10 mouse cellular contexts compared by ENCODE assay signal in genomic region chr13:45871554-45871953, GRCm38 (mm10).
DNase-seq lines count a peak whose midpoint lies in the region; ATAC-seq and TF ChIP-seq lines count a peak whose summit lies in the region.
"Had no signal": no experiment of that assay in that cellular context is flagged by ENCODE, and none has a peak within 500 bp of the region (broad histone marks: within the 10 kb centered on the region; RNA-seq: fewer than 3 reads in every experiment).

No protein-coding gene starts in this region.

- DNase-seq in kidney, adult 9 months: peak; percentile 28
- DNase-seq in kidney, adult 8-10 months: no peak
- DNase-seq in induced T-regulatory cell, adult 2 months (ENCODE audit: low read depth): peak; percentile 86
- DNase-seq in urinary bladder, postnatal 25 days (ENCODE audit: low spot score): no peak
- DNase-seq: lung, postnatal 10 days had no signal

- H3K4me2 ChIP-seq in stomach, embryonic 16.5 days (ENCODE audit: low read depth, low read length): peak overlapping the region; percentile 35
- no peak overlapping the region for H3K4me2 ChIP-seq in forebrain, embryonic 16.5 days (ENCODE audit: low read length)
- no peak overlapping the region for H3K4me2 ChIP-seq in midbrain, embryonic 15.5 days

- peak overlapping the region; percentile 77 for H3K4me3 ChIP-seq in bone marrow, adult 2 months (replicated peaks; ENCODE audit: control insufficient read depth, low read depth, low read length)
- H3K4me3 ChIP-seq in stomach, embryonic 16.5 days (replicated peaks; ENCODE audit: low read length): peak overlapping the region; percentile 2; the same call in 1 of the 2 replicates
- H3K4me3 ChIP-seq in forebrain, embryonic 16.5 days (replicated peaks; ENCODE audit: low read length): no peak overlapping the region
- H3K4me3 ChIP-seq in midbrain, embryonic 15.5 days: no peak overlapping the region

- peaks cover 1% of the 10 kb centered on the region; the same call in 1 of the 2 replicates for H3K4me1 ChIP-seq in bone marrow, adult 2 months (ENCODE audit: control insufficient read depth, insufficient read depth, low read length)
- 0 out of 2 replicates have a peak, but pooled peaks cover 5% of the 10 kb centered on the region for H3K4me1 ChIP-seq in stomach, embryonic 16.5 days (ENCODE audit: control insufficient read depth, insufficient read depth, low read length)
- H3K4me1 ChIP-seq in forebrain, embryonic 16.5 days (replicated peaks; ENCODE audit: control insufficient read depth, insufficient read depth, low read length): peaks cover 14% of the 10 kb centered on the region
- no peaks in the 10 kb centered on the region for H3K4me1 ChIP-seq in midbrain, embryonic 15.5 days

- 15% methylated on average over 7 of the region's 7 CpGs for WGBS in bone marrow, adult 2 months
- WGBS in stomach, embryonic 16.5 days: 36% methylated on average over 7 of the region's 7 CpGs
- WGBS in forebrain, embryonic 16.5 days: 88% methylated on average over 7 of the region's 7 CpGs
- 86% methylated on average over 7 of the region's 7 CpGs for WGBS in midbrain, embryonic 15.5 days

- 0 out of 2 replicates have a peak overlapping the region, but pooled peaks have one; percentile 31 for H3K9ac ChIP-seq in stomach, embryonic 16.5 days (ENCODE audit: low read length)
- no peak overlapping the region for H3K9ac ChIP-seq in forebrain, embryonic 16.5 days (replicated peaks; ENCODE audit: low read depth, low read length)
- H3K9ac ChIP-seq in midbrain, embryonic 15.5 days: no peak overlapping the region

- H3K27ac ChIP-seq in bone marrow, adult 2 months (ENCODE audit: control insufficient read depth, insufficient read depth, low read depth, low read length, poor library complexity): no peak overlapping the region; the same call in 1 of the 2 replicates
- no peak overlapping the region for H3K27ac ChIP-seq in stomach, embryonic 16.5 days (ENCODE audit: low read length)
- no peak overlapping the region for H3K27ac ChIP-seq in forebrain, embryonic 16.5 days (ENCODE audit: low read length)
- H3K27ac ChIP-seq in midbrain, embryonic 15.5 days: no peak overlapping the region

- ATAC-seq in stomach, embryonic 16.5 days (ENCODE audit: insufficient read depth, low FRiP score): no peak
- no peak for ATAC-seq in forebrain, embryonic 16.5 days
- ATAC-seq in midbrain, embryonic 15.5 days (replicated peaks): no peak
- ATAC-seq: hindbrain, embryonic 16.5 days had no signal

- no peak for TF ChIP-seq CTCF in bone marrow, adult 2 months (IDR thresholded peaks at IDR 0.05; ENCODE audit: control insufficient read depth, insufficient read depth, low read length)

- no peak for TF ChIP-seq POLR2A in bone marrow, adult 2 months (IDR thresholded peaks at IDR 0.05; ENCODE audit: borderline replicate concordance, control insufficient read depth, low read depth, low read length)

- H3K27me3 ChIP-seq in stomach, embryonic 16.5 days (ENCODE audit: control insufficient read depth, insufficient read depth, low read length): no peaks in the 10 kb centered on the region
- no peaks in the 10 kb centered on the region for H3K27me3 ChIP-seq in forebrain, embryonic 16.5 days (replicated peaks; ENCODE audit: control insufficient read depth, insufficient read depth, low read length)
- H3K27me3 ChIP-seq in midbrain, embryonic 15.5 days (replicated peaks): no peaks in the 10 kb centered on the region

- H3K36me3 ChIP-seq in stomach, embryonic 16.5 days (ENCODE audit: control insufficient read depth, insufficient read depth, low read length): no peaks in the 10 kb centered on the region
- no peaks in the 10 kb centered on the region for H3K36me3 ChIP-seq in forebrain, embryonic 16.5 days (ENCODE audit: control insufficient read depth, insufficient read depth)
- H3K36me3 ChIP-seq in midbrain, embryonic 15.5 days (replicated peaks): no peaks in the 10 kb centered on the region

- no peaks in the 10 kb centered on the region for H3K9me3 ChIP-seq in stomach, embryonic 16.5 days (replicated peaks; ENCODE audit: control insufficient read depth, low read length)
- H3K9me3 ChIP-seq in forebrain, embryonic 16.5 days (ENCODE audit: control insufficient read depth, low read length): no peaks in the 10 kb centered on the region
- H3K9me3 ChIP-seq in midbrain, embryonic 15.5 days: no peaks in the 10 kb centered on the region

Comparison
In these comparisons a context has a peak if more than half of its experiments do, and no peak if none do; other contexts are left out.
1. DNase-seq: peak in kidney, adult 9 months (single experiment) and induced T-regulatory cell, adult 2 months (single experiment); none in kidney, adult 8-10 months (0 of 2) and urinary bladder, postnatal 25 days (single experiment).
2. H3K4me3 ChIP-seq: peak in bone marrow, adult 2 months (single experiment) and stomach, embryonic 16.5 days (single experiment); none in forebrain, embryonic 16.5 days (single experiment) and midbrain, embryonic 15.5 days (single experiment).